Mouse (Mus musculus) heart, adult 2 months (tissue): ENCODE data around the gene Ap2m1. TPM values are rescaled to one million over a fixed set of nuclear protein-coding genes. Genes with fewer than 3 reads are reported as not detected.

Source experiments
- DNase-seq, 2 experiments: peaks; one replicate each; pipeline ENCODE4 v3.0.0; 2021
- H3K27ac ChIP-seq: fragments of 200-600 bp; 2 replicates; pipeline ENCODE4 v1.8.1; 2022
- H3K27me3 ChIP-seq: fragments of 200-500 bp; 2 replicates; pipeline ENCODE4 v1.6.1; 2012; ENCODE audit warnings: mild to moderate bottlenecking, low read length, inconsistent platforms, mixed read lengths; ENCODE audit not compliant: control insufficient read depth, insufficient read depth
- H3K36me3 ChIP-seq: fragments of 200-500 bp; 2 replicates; pipeline ENCODE4 v1.6.1; 2012; ENCODE audit warnings: low read length, inconsistent platforms; ENCODE audit not compliant: control insufficient read depth, insufficient read depth
- H3K4me1 ChIP-seq: fragments of 200-500 bp; 2 replicates; pipeline ENCODE4 v1.6.1; 2011; ENCODE audit warnings: low read length; ENCODE audit not compliant: control insufficient read depth, insufficient read depth
- H3K4me3 ChIP-seq: fragments of 200-600 bp; 2 replicates; pipeline ENCODE4 v1.8.1; 2022
- H3K79me2 ChIP-seq: fragments of 200-500 bp; replicated peaks from 2 replicates; pipeline ENCODE4 v1.6.1; 2012; ENCODE audit warnings: mild to moderate bottlenecking, inconsistent platforms, low read length, moderate library complexity, mixed read lengths; ENCODE audit not compliant: control insufficient read depth, insufficient read depth
- H3K9ac ChIP-seq: fragments of 200-500 bp; 2 replicates; pipeline ENCODE4 v1.6.1; 2012; ENCODE audit warnings: low read depth, mild to moderate bottlenecking, control low read depth, inconsistent platforms, low read length, mixed read lengths
- CTCF ChIP-seq: fragments of 200-600 bp; IDR thresholded peaks from 2 replicates; pipeline ENCODE4 v1.8.1; 2022; ENCODE audit warnings: antibody characterized with exemption, mild to moderate bottlenecking, moderate library complexity
- EP300 ChIP-seq: fragments of 200-500 bp; IDR thresholded peaks from 2 replicates; pipeline ENCODE4 v1.6.1; 2011; ENCODE audit warnings: low read depth, low read length, control low read depth; ENCODE audit not compliant: insufficient read depth
- POLR2A ChIP-seq: fragments of 200-500 bp; IDR thresholded peaks from 2 replicates; pipeline ENCODE4 v1.6.1; 2011; ENCODE audit warnings: mild to moderate bottlenecking, low read depth, low read length, control low read depth; ENCODE audit not compliant: insufficient read depth
- WGBS: fragments of 180-500 bp; shearing (Covaris S2); methylation state at CpG from one replicate; pipeline ENCODE4 v1.1.7; 2018; 5-methylcytosine and 5-hydroxymethylcytosine counted together
- intact Hi-C: fragments of 180-260 bp; cut with DNase I; formaldehyde crosslinking; loops from one replicate; pipeline ENCODE4 v1.15.1; 2025
- polyA plus RNA-seq: library from polyadenylated mRNA; depleted of rRNA; stranded (reverse); fragments of >200 nt; gene quantifications from 2 replicates; pipeline ENCODE4 v1.2.3, GENCODE M21; 2012
- total RNA-seq, 2 experiments: library from RNA; stranded (reverse); gene quantifications; 2 replicates each; pipeline ENCODE4 v1.2.3; 2021

Ap2m1 gene
- total and polyA plus RNA-seq, 3 experiments = 195 to 307 (median 211) TPM

DNA sequence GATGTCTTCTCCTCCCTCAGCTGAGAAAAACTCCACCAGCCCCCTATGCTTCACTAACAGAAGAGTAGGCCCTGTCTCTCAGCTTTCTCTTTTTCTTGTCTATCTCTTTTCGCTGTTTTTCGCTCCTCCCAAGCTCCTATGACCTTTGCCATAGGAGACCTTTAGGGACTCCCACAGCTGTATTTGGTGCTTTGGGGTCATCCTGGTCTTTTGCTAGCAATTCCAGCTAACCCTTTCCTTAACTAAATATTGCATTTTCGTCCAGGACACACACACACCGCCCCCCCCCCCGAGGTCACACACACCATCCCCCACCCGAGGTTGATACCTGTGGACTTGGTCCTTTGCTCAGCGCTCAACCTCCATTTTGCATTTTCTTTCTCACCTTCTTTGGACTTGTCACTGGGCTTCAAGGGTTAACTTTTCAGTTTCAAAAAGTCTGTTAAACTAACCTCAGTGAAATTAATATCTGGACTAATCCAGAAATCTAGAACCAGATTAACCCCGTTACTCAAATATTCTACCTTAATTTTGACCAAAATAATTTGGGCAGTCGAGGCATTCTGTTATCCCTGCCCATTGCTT is 895 bp downstream of the Ap2m1 start:
- Histone ChIP-seq H3K27me3 (no peaks in the 10 kb centered on the region), H3K4me3 (peak overlapping the region; percentile 98), H3K4me1 (peaks cover 7% of the 10 kb centered on the region), H3K27ac (peak overlapping the region; percentile 96), H3K36me3 (peaks cover 10% of the 10 kb centered on the region), H3K9ac (peak overlapping the region; percentile 84), H3K79me2 (peaks cover 7% of the 10 kb centered on the region)
- TF ChIP-seq CTCF (no peak), POLR2A (no peak), EP300 (no peak)
- no peak for DNase-seq
- intact Hi-C loops = loop anchor here (5.0 kb wide), 2 partner anchors 109 to 136 kb away; partner anchors contain the start of gene Abcc5
- 20% methylated on average over 9 of the region's 9 CpGs for WGBS

DNA sequence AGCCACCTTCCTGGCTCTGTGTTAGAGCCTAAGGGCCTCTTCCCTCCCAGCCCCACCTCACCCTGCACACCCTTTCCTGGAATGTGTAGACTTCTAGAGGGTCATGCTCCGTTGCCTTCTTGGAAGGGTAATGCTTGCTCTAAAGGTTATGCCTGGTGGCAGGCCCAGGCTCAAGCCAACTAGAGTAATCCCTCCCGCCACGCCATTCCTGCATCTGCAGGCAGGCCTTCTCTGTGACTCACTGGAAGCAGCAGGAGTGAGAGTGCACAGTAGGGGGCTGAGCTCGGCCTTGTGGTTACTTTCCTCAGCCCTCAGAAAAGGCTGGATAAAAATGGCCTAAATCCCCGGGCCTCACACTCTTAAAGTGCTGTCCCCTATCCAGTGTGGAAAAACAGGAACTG is 1.8 kb downstream of the Ap2m1 start:
- H3K4me1 ChIP-seq = peaks cover 7% of the 10 kb centered on the region
- H3K9ac ChIP-seq = peak overlapping the region; percentile 67
- TF ChIP-seq POLR2A = no peak
- no peak for TF ChIP-seq EP300
- TF ChIP-seq CTCF = no peak
- H3K79me2 ChIP-seq = peaks cover 7% of the 10 kb centered on the region
- no peak overlapping the region for H3K27ac ChIP-seq
- intact Hi-C loops = loop anchor here (5.0 kb wide), 2 partner anchors 110 to 135 kb away; partner anchors contain the start of gene Abcc5
- peak overlapping the region; percentile 98 for H3K4me3 ChIP-seq
- 12% methylated on average over 5 of the region's 5 CpGs for WGBS
- peaks cover 10% of the 10 kb centered on the region for H3K36me3 ChIP-seq
- DNase-seq = no peak
- no peaks in the 10 kb centered on the region for H3K27me3 ChIP-seq

DNA sequence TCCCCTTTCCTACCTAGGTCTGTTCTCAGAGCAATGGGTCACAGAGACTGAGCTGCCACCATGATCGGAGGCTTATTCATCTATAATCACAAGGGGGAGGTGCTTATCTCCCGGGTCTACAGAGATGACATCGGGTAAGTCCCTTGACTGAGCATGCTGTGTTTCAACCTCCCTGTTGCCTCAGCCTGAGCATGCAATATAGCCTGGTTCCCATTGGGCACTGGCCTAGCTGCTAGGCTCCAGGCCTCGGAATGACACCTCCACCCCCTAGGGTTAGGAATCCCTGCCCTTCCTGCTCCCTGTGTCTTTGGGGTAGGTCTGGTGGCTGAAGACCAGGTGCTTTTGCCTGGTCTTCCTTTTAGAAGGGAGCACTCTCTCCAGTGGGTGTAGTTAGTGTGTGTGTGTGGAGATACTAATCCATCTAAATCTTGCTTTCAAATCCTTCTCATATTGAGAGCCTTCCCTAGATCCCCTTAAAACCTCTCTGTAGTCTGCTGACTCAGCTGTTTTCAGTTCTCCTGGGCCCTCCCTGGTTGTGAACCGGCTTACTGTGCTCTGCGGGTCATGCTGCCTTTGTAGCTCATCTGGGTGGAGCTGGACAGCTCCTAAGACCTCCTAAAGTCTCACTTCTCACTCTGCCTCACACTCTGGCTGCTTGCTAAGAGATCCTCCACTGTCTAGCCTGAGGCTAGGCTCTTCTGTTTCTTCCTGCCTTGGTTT is 2.5 kb downstream of the Ap2m1 start:
- Histone ChIP-seq H3K36me3 (peaks cover 10% of the 10 kb centered on the region), H3K9ac (peak overlapping the region; percentile 13), H3K27me3 (no peaks in the 10 kb centered on the region), H3K4me1 (peaks cover 7% of the 10 kb centered on the region), H3K4me3 (peak overlapping the region; percentile 98; the same call in 1 of the 2 replicates), H3K79me2 (peaks cover 7% of the 10 kb centered on the region), H3K27ac (no peak overlapping the region)
- no peak for TF ChIP-seq CTCF
- TF ChIP-seq POLR2A = no peak
- TF ChIP-seq EP300 = no peak
- no peak for DNase-seq
- 18% methylated on average over 6 of the region's 6 CpGs for WGBS
- intact Hi-C loops = loop anchor here (5.0 kb wide), 2 partner anchors 110 to 135 kb away; partner anchors contain the start of gene Abcc5

DNA sequence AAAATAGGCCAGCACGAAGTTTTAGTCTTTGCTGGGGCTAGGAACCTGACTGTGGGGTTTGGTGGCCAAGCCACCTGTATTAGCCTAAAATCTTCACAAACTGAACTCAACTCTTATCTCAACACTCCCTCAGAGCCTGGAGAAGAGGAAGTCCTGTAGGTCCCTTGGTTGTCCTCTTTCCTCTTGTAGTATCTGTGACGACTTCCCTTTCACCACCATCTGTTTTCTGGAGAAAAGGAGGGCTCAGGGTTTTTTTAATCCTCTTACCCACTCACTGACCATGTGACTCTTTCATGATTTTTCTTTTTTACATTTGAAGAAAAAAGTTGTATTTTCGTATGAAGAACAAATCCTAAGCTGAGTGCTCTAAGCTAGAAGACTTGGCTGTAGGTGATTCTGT is 4.4 kb downstream of the Ap2m1 start:
- intact Hi-C loops = loop anchor here (5.0 kb wide), 2 partner anchors 112 to 133 kb away; partner anchors contain the start of gene Abcc5
- TF ChIP-seq POLR2A (no peak), EP300 (no peak), CTCF (no peak)
- Histone ChIP-seq H3K27me3 (no peaks in the 10 kb centered on the region), H3K36me3 (peaks cover 10% of the 10 kb centered on the region), H3K4me3 (no peak overlapping the region), H3K79me2 (peaks cover 7% of the 10 kb centered on the region), H3K9ac (no peak overlapping the region), H3K27ac (no peak overlapping the region), H3K4me1 (peaks cover 7% of the 10 kb centered on the region)
- 61% methylated on average over 3 of the region's 3 CpGs for WGBS
- DNase-seq = no peak

DNA sequence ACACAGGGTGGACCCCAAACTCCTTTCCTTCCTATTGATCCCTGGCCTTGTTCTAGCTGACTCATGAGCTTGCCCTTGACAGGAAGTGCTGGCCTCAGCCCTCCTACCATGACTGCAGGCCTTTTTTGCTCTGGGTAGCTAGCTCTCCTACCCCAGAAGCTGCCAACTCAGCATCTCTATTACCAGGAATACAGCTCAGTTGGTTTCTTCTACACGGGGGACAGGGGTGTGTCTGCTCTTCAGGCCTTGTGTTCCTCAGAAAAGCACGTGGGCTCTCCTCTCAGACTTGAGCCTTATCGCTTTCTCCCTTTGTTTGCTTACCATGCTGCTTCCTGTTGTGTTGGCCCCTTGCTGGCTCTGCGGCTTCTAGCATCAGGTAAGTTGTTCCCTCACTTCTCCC is 5.2 kb downstream of the Ap2m1 start:
- Histone ChIP-seq H3K4me1 (peaks cover 7% of the 10 kb centered on the region), H3K36me3 (peaks cover 10% of the 10 kb centered on the region), H3K27ac (no peak overlapping the region), H3K4me3 (no peak overlapping the region), H3K79me2 (peaks cover 7% of the 10 kb centered on the region), H3K9ac (no peak overlapping the region), H3K27me3 (no peaks in the 10 kb centered on the region)
- intact Hi-C loops = no loop called here
- TF ChIP-seq EP300 (no peak), CTCF (no peak), POLR2A (no peak)
- whole genome bisulfite sequencing = 57% methylated on average over 4 of the region's 4 CpGs
- DNase-seq = no peak

DNA sequence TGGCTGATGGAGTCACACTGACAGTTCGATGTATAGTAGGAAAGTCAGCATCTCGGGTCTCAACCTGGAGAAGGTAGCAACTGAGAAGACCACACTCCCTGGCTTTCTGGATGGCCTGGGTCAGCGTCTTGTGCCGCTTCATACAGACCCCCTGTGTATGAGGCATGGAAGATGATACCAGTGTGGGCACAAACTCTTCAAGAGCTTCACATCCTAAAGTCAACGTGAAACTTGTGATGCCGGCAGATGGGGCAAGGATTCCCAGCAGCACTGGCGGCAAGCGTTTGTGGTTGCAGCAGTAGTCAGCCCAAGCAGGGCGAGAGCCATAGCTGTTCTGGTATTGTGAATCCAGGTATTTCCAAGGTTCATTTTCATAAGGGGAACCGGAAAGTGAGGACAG is 10.4 kb downstream of the Ap2m1 start:
- WGBS = 88% methylated on average over 10 of the region's 10 CpGs
- no peaks in the 10 kb centered on the region for H3K27me3 ChIP-seq
- no peak overlapping the region for H3K27ac ChIP-seq
- no peak overlapping the region for H3K9ac ChIP-seq
- H3K79me2 ChIP-seq = peaks cover 1% of the 10 kb centered on the region; the same call in 1 of the 2 replicates
- H3K36me3 ChIP-seq = peaks cover 3% of the 10 kb centered on the region
- peaks cover 6% of the 10 kb centered on the region for H3K4me1 ChIP-seq
- no peak for TF ChIP-seq POLR2A
- TF ChIP-seq CTCF = no peak
- no peak for TF ChIP-seq EP300
- intact Hi-C loops = loop anchor here (5.0 kb wide), 1 partner anchor 172 kb away; the partner anchor contains the start of genes Clcn2 and Polr2h
- no peak overlapping the region for H3K4me3 ChIP-seq
- DNase-seq = no peak
